Mouse (Mus musculus) ES-Bruce4 (cell line): ENCODE results near the gene Sptbn1.

Experiments
- CTCF ChIP-seq: IDR thresholded peaks from one replicate; pipeline ENCODE4 v1.8.1; 2011; ENCODE audit warnings: low read depth, low read length
- EP300 ChIP-seq: IDR thresholded peaks from 2 replicates; pipeline ENCODE4 v1.6.1; 2011; ENCODE audit warnings: low read depth, low read length; ENCODE audit not compliant: insufficient read depth

DNA sequence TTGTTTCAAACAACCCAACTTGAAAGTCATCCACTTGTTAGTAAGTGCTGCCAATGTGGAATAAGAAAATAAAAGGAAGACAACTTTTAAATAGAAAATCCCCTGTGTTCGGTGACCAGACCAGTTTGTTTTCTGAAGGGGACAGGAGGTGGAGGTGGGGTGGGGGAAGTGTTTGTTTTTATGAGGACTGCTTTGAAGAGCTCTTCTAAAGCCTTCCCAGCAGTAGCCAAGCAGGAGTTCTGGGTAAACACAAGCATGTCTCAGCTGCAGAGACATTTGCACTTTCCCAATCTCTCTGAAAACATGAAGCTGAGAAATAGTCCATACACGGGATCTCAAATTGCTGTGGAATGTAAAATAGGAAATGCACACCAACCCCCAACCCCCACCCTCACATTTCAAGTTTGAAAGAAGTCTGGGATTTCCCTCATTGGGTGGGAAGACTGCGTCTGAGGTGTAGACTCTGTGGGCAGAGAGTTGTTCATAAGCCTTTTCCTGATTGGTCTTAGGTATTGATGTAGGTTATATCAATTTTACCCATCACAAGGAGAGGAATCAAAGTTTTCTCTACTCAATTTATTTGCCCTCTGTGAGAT, 7.6 kb upstream of the Sptbn1 start:
- TF ChIP-seq CTCF: no peak
- TF ChIP-seq EP300: no peak
